Mouse (Mus musculus) ES-Bruce4 (cell line): ENCODE data around the gene Prrt3. TPM values are rescaled to one million over a fixed set of nuclear protein-coding genes. Genes with fewer than 3 reads are reported as not detected.

Experiments used
- H3K27ac ChIP-seq: 2 replicates; pipeline ENCODE4 v1.5.1; 2012; ENCODE audit warnings: low read length, inconsistent platforms; ENCODE audit not compliant: insufficient read depth
- H3K27me3 ChIP-seq: 2 replicates; pipeline ENCODE4 v1.6.1; 2012; ENCODE audit warnings: mild to moderate bottlenecking, low read length, inconsistent platforms; ENCODE audit not compliant: control insufficient read depth, poor library complexity, insufficient read depth, severe bottlenecking
- H3K36me3 ChIP-seq: 2 replicates; pipeline ENCODE4 v1.6.1; 2012; ENCODE audit warnings: inconsistent platforms, mild to moderate bottlenecking, low read length, moderate library complexity; ENCODE audit not compliant: control insufficient read depth, poor library complexity, insufficient read depth, severe bottlenecking
- H3K4me1 ChIP-seq: one replicate; pipeline ENCODE4 v1.8.1; 2011; ENCODE audit warnings: low read length; ENCODE audit not compliant: control insufficient read depth, insufficient read depth
- H3K4me3 ChIP-seq: 2 replicates; pipeline ENCODE4 v1.5.1; 2011; ENCODE audit warnings: low read depth, mild to moderate bottlenecking, low read length
- H3K9ac ChIP-seq: 2 replicates; pipeline ENCODE4 v1.6.1; 2012; ENCODE audit warnings: low read depth, mild to moderate bottlenecking, inconsistent platforms; ENCODE audit not compliant: poor library complexity, severe bottlenecking
- H3K9me3 ChIP-seq: replicated peaks from 2 replicates; pipeline ENCODE4 v1.6.1; 2012; ENCODE audit warnings: mild to moderate bottlenecking, low read length, inconsistent platforms; ENCODE audit not compliant: control insufficient read depth, poor library complexity, insufficient read depth, severe bottlenecking
- CTCF ChIP-seq: IDR thresholded peaks from one replicate; pipeline ENCODE4 v1.8.1; 2011; ENCODE audit warnings: low read depth, low read length
- EP300 ChIP-seq: IDR thresholded peaks from 2 replicates; pipeline ENCODE4 v1.6.1; 2011; ENCODE audit warnings: low read depth, low read length; ENCODE audit not compliant: insufficient read depth
- POLR2A ChIP-seq: IDR thresholded peaks from one replicate; pipeline ENCODE4 v1.8.1; 2011; ENCODE audit warnings: low read length; ENCODE audit not compliant: insufficient read depth
- polyA plus RNA-seq: library from polyadenylated mRNA; stranded (reverse); fragments of >200 nt; gene quantifications from 2 replicates; pipeline ENCODE4 v1.2.4, GENCODE M21; 2011; ENCODE audit warnings: low read depth; ENCODE audit not compliant: missing spikeins, insufficient read depth, insufficient read length

The Prrt3 gene
- polyA plus RNA-seq, 1 experiment: 0.51 TPM

GRCm38 (mm10) chr6:113513944-113514343, 12.2 kb upstream of the Prrt3 start:
- Histone ChIP-seq H3K4me1 (no peaks in the 10 kb centered on the region), H3K27me3 (no peaks in the 10 kb centered on the region), H3K9ac (no peak overlapping the region), H3K4me3 (no peak overlapping the region), H3K27ac (no peak overlapping the region), H3K9me3 (0 out of 2 replicates have a peak, but pooled peaks cover 2% of the 10 kb centered on the region), H3K36me3 (peaks cover 31% of the 10 kb centered on the region)
- TF ChIP-seq CTCF: no peak
- no peak for TF ChIP-seq POLR2A
- no peak for TF ChIP-seq EP300

GRCm38 (mm10) chr6:113508947-113509280, 7.2 kb upstream of the Prrt3 start:
- no peak overlapping the region for H3K9ac ChIP-seq
- H3K4me1 ChIP-seq: no peaks in the 10 kb centered on the region
- TF ChIP-seq EP300: no peak
- no peak for TF ChIP-seq CTCF
- no peak for TF ChIP-seq POLR2A
- no peaks in the 10 kb centered on the region for H3K27me3 ChIP-seq
- no peak overlapping the region for H3K4me3 ChIP-seq
- no peaks in the 10 kb centered on the region for H3K36me3 ChIP-seq
- no peak overlapping the region for H3K27ac ChIP-seq
- H3K9me3 ChIP-seq: 0 out of 2 replicates have a peak, but pooled peaks cover 2% of the 10 kb centered on the region

- Histone ChIP-seq H3K27ac (no peak overlapping the region), H3K36me3 (no peaks in the 10 kb centered on the region), H3K9ac (no peak overlapping the region), H3K27me3 (no peaks in the 10 kb centered on the region), H3K4me3 (no peak overlapping the region), H3K4me1 (no peaks in the 10 kb centered on the region), H3K9me3 (0 out of 2 replicates have a peak, but pooled peaks cover 2% of the 10 kb centered on the region)
- TF ChIP-seq EP300 (no peak), POLR2A (no peak), CTCF (no peak)
Observed at GRCm38 (mm10) chr6:113508272-113508946, 6.7 kb upstream of the Prrt3 start.

GRCm38 (mm10) chr6:113507130-113507529, 5.4 kb upstream of the Prrt3 start:
- TF ChIP-seq EP300: no peak
- no peak for TF ChIP-seq CTCF
- TF ChIP-seq POLR2A: no peak
- Histone ChIP-seq H3K27me3 (no peaks in the 10 kb centered on the region), H3K27ac (no peak overlapping the region), H3K9me3 (0 out of 2 replicates have a peak, but pooled peaks cover 2% of the 10 kb centered on the region), H3K36me3 (no peaks in the 10 kb centered on the region), H3K4me1 (no peaks in the 10 kb centered on the region), H3K4me3 (no peak overlapping the region), H3K9ac (no peak overlapping the region)

GRCm38 (mm10) chr6:113505689-113506088, 4.0 kb upstream of the Prrt3 start:
- Histone ChIP-seq H3K9ac (no peak overlapping the region), H3K36me3 (no peaks in the 10 kb centered on the region), H3K4me3 (no peak overlapping the region), H3K27me3 (no peaks in the 10 kb centered on the region), H3K4me1 (no peaks in the 10 kb centered on the region), H3K9me3 (no peaks in the 10 kb centered on the region), H3K27ac (no peak overlapping the region)
- TF ChIP-seq CTCF (no peak), POLR2A (no peak), EP300 (no peak)

GRCm38 (mm10) chr6:113502801-113503200, 1.1 kb upstream of the Prrt3 start:
- Histone ChIP-seq H3K27me3 (no peaks in the 10 kb centered on the region), H3K36me3 (no peaks in the 10 kb centered on the region), H3K4me1 (no peaks in the 10 kb centered on the region), H3K27ac (no peak overlapping the region), H3K9me3 (no peaks in the 10 kb centered on the region), H3K4me3 (no peak overlapping the region), H3K9ac (no peak overlapping the region)
- TF ChIP-seq POLR2A: no peak
